19 mouse cellular contexts compared by ENCODE assay signal in the genomic region with DNA sequence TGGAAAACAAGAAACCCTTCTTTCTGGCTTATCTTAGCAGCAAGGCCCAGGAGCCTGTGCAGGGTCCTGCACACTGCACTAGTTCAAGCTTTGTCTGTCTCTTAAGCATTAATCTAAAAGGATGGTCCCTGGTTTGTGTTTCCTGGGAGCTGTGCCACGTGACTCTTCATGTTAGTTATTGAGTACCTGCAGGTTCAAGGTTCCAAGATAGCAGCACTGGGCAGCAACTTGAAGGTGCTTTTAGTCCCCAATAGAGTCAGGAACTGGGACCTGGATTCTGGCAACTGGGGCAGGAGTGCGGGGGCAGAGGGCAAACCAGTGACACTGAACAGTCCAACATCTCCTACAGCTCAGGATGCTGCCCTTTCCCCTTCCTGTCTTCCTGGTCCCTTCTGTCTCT. TPM values are rescaled to one million over a fixed set of nuclear protein-coding genes. Genes with fewer than 3 reads are reported as not detected.
DNase-seq lines count a peak whose midpoint lies in the region; ATAC-seq and TF ChIP-seq lines count a peak whose summit lies in the region.
"Had no signal": no experiment of that assay in that cellular context is flagged by ENCODE, and none has a peak within 500 bp of the region (broad histone marks: within the 10 kb centered on the region; RNA-seq: fewer than 3 reads in every experiment).

No protein-coding gene starts in this region.

- ATAC-seq in liver, embryonic 12.5 days = no peak
- ATAC-seq in liver, embryonic 11.5 days (replicated peaks; ENCODE audit: low FRiP score) = no peak; the same call in 1 of the 2 replicates
- no peak for ATAC-seq in kidney, embryonic 15.5 days (replicated peaks; ENCODE audit: low FRiP score)
- peak; percentile 53 for ATAC-seq in liver, embryonic 15.5 days (ENCODE audit: insufficient read depth)
- ATAC-seq in midbrain, postnatal 0 days (ENCODE audit: low FRiP score) = no peak
- ATAC-seq: hindbrain, postnatal 0 days had no signal

- H3K4me1 ChIP-seq in liver, embryonic 12.5 days = peaks cover 26% of the 10 kb centered on the region
- H3K4me1 ChIP-seq in liver, embryonic 11.5 days (replicated peaks; ENCODE audit: control insufficient read depth, insufficient read depth, low read length) = peaks cover 8% of the 10 kb centered on the region
- peaks cover 40% of the 10 kb centered on the region for H3K4me1 ChIP-seq in kidney, embryonic 15.5 days
- H3K4me1 ChIP-seq in liver, embryonic 15.5 days (replicated peaks) = peaks cover 28% of the 10 kb centered on the region
- H3K4me1 ChIP-seq in midbrain, postnatal 0 days (ENCODE audit: insufficient read depth, low read length) = no peaks in the 10 kb centered on the region
- H3K4me1 ChIP-seq: forebrain, embryonic 12.5 days had no signal

- TF ChIP-seq CTCF in midbrain, postnatal 0 days (IDR thresholded peaks at IDR 0.05) = no peak

- H3K4me3 ChIP-seq in liver, embryonic 12.5 days = no peak overlapping the region
- H3K4me3 ChIP-seq in liver, embryonic 11.5 days (ENCODE audit: low read depth, low read length) = no peak overlapping the region
- H3K4me3 ChIP-seq in kidney, embryonic 15.5 days (replicated peaks) = no peak overlapping the region
- H3K4me3 ChIP-seq in liver, embryonic 15.5 days (replicated peaks) = no peak overlapping the region
- H3K4me3 ChIP-seq in midbrain, postnatal 0 days (ENCODE audit: low read depth, low read length) = no peak overlapping the region
- H3K4me3 ChIP-seq: forebrain, embryonic 12.5 days; heart, embryonic 10.5 days; hindbrain, embryonic 10.5 days; limb, embryonic 13.5 days; lung, embryonic 15.5 days; stomach, embryonic 15.5 days had no signal

- no peak for DNase-seq in liver, embryonic 11.5 days (ENCODE audit: low spot score)
- DNase-seq in testis, postnatal 14 days (ENCODE audit: low spot score) = no peak
- DNase-seq in midbrain, postnatal 0 days (ENCODE audit: low spot score) = no peak
- no peak for DNase-seq in embryo, embryonic 11 days
- DNase-seq: cerebellum, adult 8-10 months; gastrocnemius, postnatal 25 days; lung, postnatal 4 days; right cerebral cortex, postnatal 14 days; thymus, adult 2 months had no signal

- peaks cover 62% of the 10 kb centered on the region for H3K36me3 ChIP-seq in liver, embryonic 12.5 days
- H3K36me3 ChIP-seq in liver, embryonic 11.5 days (ENCODE audit: control insufficient read depth, insufficient read depth, low read length) = peaks cover 24% of the 10 kb centered on the region
- H3K36me3 ChIP-seq in kidney, embryonic 15.5 days = peaks cover 34% of the 10 kb centered on the region
- peaks cover 35% of the 10 kb centered on the region for H3K36me3 ChIP-seq in liver, embryonic 15.5 days (replicated peaks)
- no peaks in the 10 kb centered on the region for H3K36me3 ChIP-seq in midbrain, postnatal 0 days (ENCODE audit: insufficient read depth, low read length)

- H3K9me3 ChIP-seq in liver, embryonic 12.5 days (replicated peaks) = no peaks in the 10 kb centered on the region
- no peaks in the 10 kb centered on the region for H3K9me3 ChIP-seq in liver, embryonic 11.5 days (ENCODE audit: control insufficient read depth, low read length)
- no peaks in the 10 kb centered on the region for H3K9me3 ChIP-seq in kidney, embryonic 15.5 days (replicated peaks)
- no peaks in the 10 kb centered on the region for H3K9me3 ChIP-seq in liver, embryonic 15.5 days (replicated peaks)
- H3K9me3 ChIP-seq in midbrain, postnatal 0 days (ENCODE audit: low read length) = no peaks in the 10 kb centered on the region
- H3K9me3 ChIP-seq: forebrain, embryonic 12.5 days; heart, embryonic 10.5 days; hindbrain, embryonic 10.5 days; limb, embryonic 13.5 days; lung, embryonic 15.5 days; stomach, embryonic 15.5 days had no signal

- 69% methylated on average over 2 of the region's 2 CpGs for WGBS in liver, embryonic 12.5 days (ENCODE audit: insufficient replicate concordance)
- WGBS in liver, embryonic 11.5 days = 69% methylated on average over 2 of the region's 2 CpGs
- 79% methylated on average over 2 of the region's 2 CpGs for WGBS in kidney, embryonic 15.5 days
- 63% methylated on average over 2 of the region's 2 CpGs for WGBS in liver, embryonic 15.5 days (ENCODE audit: insufficient replicate concordance)
- WGBS in midbrain, postnatal 0 days = 94% methylated on average over 2 of the region's 2 CpGs

- H3K9ac ChIP-seq in liver, embryonic 12.5 days = no peak overlapping the region
- no peak overlapping the region for H3K9ac ChIP-seq in liver, embryonic 11.5 days (ENCODE audit: low read depth, low read length)
- H3K9ac ChIP-seq in kidney, embryonic 15.5 days = no peak overlapping the region
- no peak overlapping the region for H3K9ac ChIP-seq in liver, embryonic 15.5 days
- no peak overlapping the region for H3K9ac ChIP-seq in midbrain, postnatal 0 days (replicated peaks; ENCODE audit: low read length, poor library complexity, severe bottlenecking)
- H3K9ac ChIP-seq: forebrain, embryonic 12.5 days; limb, embryonic 13.5 days; lung, embryonic 15.5 days; stomach, embryonic 15.5 days had no signal

- H3K27me3 ChIP-seq in liver, embryonic 12.5 days (replicated peaks) = no peaks in the 10 kb centered on the region
- H3K27me3 ChIP-seq in liver, embryonic 11.5 days (replicated peaks; ENCODE audit: control insufficient read depth, insufficient read depth, low read length) = no peaks in the 10 kb centered on the region
- H3K27me3 ChIP-seq in kidney, embryonic 15.5 days = no peaks in the 10 kb centered on the region
- H3K27me3 ChIP-seq in liver, embryonic 15.5 days = no peaks in the 10 kb centered on the region
- H3K27me3 ChIP-seq in midbrain, postnatal 0 days (ENCODE audit: insufficient read depth, low read length) = no peaks in the 10 kb centered on the region
- H3K27me3 ChIP-seq: forebrain, embryonic 12.5 days; limb, embryonic 13.5 days; lung, embryonic 15.5 days; stomach, embryonic 15.5 days had no signal

- peak overlapping the region; percentile 27 for H3K27ac ChIP-seq in liver, embryonic 12.5 days
- no peak overlapping the region for H3K27ac ChIP-seq in liver, embryonic 11.5 days (ENCODE audit: low read depth, low read length)
- peak overlapping the region; percentile 45; the same call in 1 of the 2 replicates for H3K27ac ChIP-seq in kidney, embryonic 15.5 days
- H3K27ac ChIP-seq in liver, embryonic 15.5 days (replicated peaks) = peak overlapping the region; percentile 70
- no peak overlapping the region for H3K27ac ChIP-seq in midbrain, postnatal 0 days (ENCODE audit: low read depth, low read length)
- H3K27ac ChIP-seq: forebrain, embryonic 12.5 days; heart, embryonic 10.5 days; hindbrain, embryonic 10.5 days; hindbrain, postnatal 0 days; limb, embryonic 13.5 days; lung, embryonic 15.5 days; stomach, embryonic 15.5 days had no signal

- H3K4me2 ChIP-seq in liver, embryonic 12.5 days = no peak overlapping the region
- no peak overlapping the region for H3K4me2 ChIP-seq in liver, embryonic 11.5 days
- H3K4me2 ChIP-seq in kidney, embryonic 15.5 days = no peak overlapping the region
- H3K4me2 ChIP-seq in liver, embryonic 15.5 days = no peak overlapping the region
- H3K4me2 ChIP-seq in midbrain, postnatal 0 days (ENCODE audit: low read depth, low read length, poor library complexity, severe bottlenecking) = no peak overlapping the region
- H3K4me2 ChIP-seq: forebrain, embryonic 12.5 days; limb, embryonic 13.5 days; lung, embryonic 15.5 days; stomach, embryonic 15.5 days had no signal

RNA-seq across cellular contexts. Expression of gene Ssr1, which starts 53.9 kb away (rescaled TPM):
- polyA plus RNA-seq in liver, embryonic 12.5 days (2016; fragmentation: Nextera tagmentation; extraction: Ambion mirVana) = 103 and 107 TPM in 2 replicates
- 143 and 166 TPM in 2 replicates for polyA plus RNA-seq in liver, embryonic 11.5 days (2014; fragmentation: Nextera tagmentation; extraction: Ambion mirVana)
- 129 and 142 TPM in 2 replicates for polyA plus RNA-seq in kidney, embryonic 15.5 days (2015; fragmentation: Nextera tagmentation; extraction: Ambion mirVana)
- polyA plus RNA-seq in liver, embryonic 15.5 days (2015; fragmentation: Nextera tagmentation; extraction: Ambion mirVana) = 55.3 and 78.9 TPM in 2 replicates
- total RNA-seq in midbrain, postnatal 0 days (2014; rRNA removed) = 32.5 and 36.7 TPM in 2 replicates
- polyA plus RNA-seq in midbrain, postnatal 0 days (2015; fragmentation: Nextera tagmentation; extraction: Ambion mirVana) = 66.9 and 71.0 TPM in 2 replicates

Comparison
In these comparisons a context has a peak if more than half of its experiments do, and no peak if none do; other contexts are left out.
1. H3K27ac ChIP-seq: peak in liver, embryonic 12.5 days (single experiment), kidney, embryonic 15.5 days (single experiment) and liver, embryonic 15.5 days (single experiment); none in liver, embryonic 11.5 days (single experiment) and midbrain, postnatal 0 days (single experiment).